Mouse (Mus musculus) lung, embryonic 16.5 days (tissue): ENCODE measurements around the gene Zfyve28. TPM values are rescaled to one million over a fixed set of nuclear protein-coding genes. Genes with fewer than 3 reads are reported as not detected.

Experiments used
- ATAC-seq: fragments of 200-750 bp; cut with Nextera tagmentation; 2 replicates; pipeline ENCODE4 v1.8.0; 2017; ENCODE audit warnings: low read depth, mild to moderate bottlenecking, moderate library complexity
- H3K27ac ChIP-seq: fragments of 300-500 bp; sonication (generic); 2 replicates; pipeline ENCODE4 v1.5.1; 2014; ENCODE audit warnings: mild to moderate bottlenecking, control low read depth, low read length
- H3K27me3 ChIP-seq: fragments of 300-500 bp; sonication (generic); 2 replicates; pipeline ENCODE4 v1.6.1; 2014; ENCODE audit warnings: low read depth, low read length, mixed read lengths; ENCODE audit not compliant: control insufficient read depth, insufficient read depth
- H3K36me3 ChIP-seq: fragments of 300-500 bp; sonication (generic); 2 replicates; pipeline ENCODE4 v1.6.1; 2014; ENCODE audit warnings: low read length; ENCODE audit not compliant: control insufficient read depth, insufficient read depth
- H3K4me1 ChIP-seq: fragments of 300-500 bp; sonication (generic); replicated peaks from 2 replicates; pipeline ENCODE4 v1.6.1; 2014; ENCODE audit warnings: low read length, mixed read lengths; ENCODE audit not compliant: control insufficient read depth, insufficient read depth
- H3K4me2 ChIP-seq: fragments of 300-500 bp; sonication (generic); 2 replicates; pipeline ENCODE4 v1.6.1; 2014; ENCODE audit warnings: low read depth, low read length, control low read depth
- H3K4me3 ChIP-seq: fragments of 300-500 bp; sonication (generic); 2 replicates; pipeline ENCODE4 v1.5.1; 2014; ENCODE audit warnings: mild to moderate bottlenecking, low read length, control low read depth
- H3K9ac ChIP-seq: fragments of 300-500 bp; sonication (generic); 2 replicates; pipeline ENCODE4 v1.6.1; 2014; ENCODE audit warnings: low read length, control low read depth
- H3K9me3 ChIP-seq: fragments of 300-500 bp; sonication (generic); 2 replicates; pipeline ENCODE4 v1.6.1; 2016; ENCODE audit warnings: low read length; ENCODE audit not compliant: control insufficient read depth
- WGBS: fragments of 180-500 bp; shearing (Covaris S2); extraction: QIAGEN DNeasy Blood & Tissue Kit; methylation state at CpG from one replicate; pipeline ENCODE4 v1.1.7; 2014; 5-methylcytosine and 5-hydroxymethylcytosine counted together
- polyA plus RNA-seq: library from polyadenylated mRNA; unstranded; fragments of >200 nt; fragmentation: Nextera tagmentation; extraction: Ambion mirVana; gene quantifications from 2 replicates; pipeline ENCODE4 v1.2.1, GENCODE M21; 2015

Gene Zfyve28
- 0.20 and 0.26 TPM in 2 replicates for polyA plus RNA-seq

- peaks cover 19% of the 10 kb centered on the region for H3K4me1 ChIP-seq
- peak within 1 kb of the TSS; percentile 85 for H3K4me2 ChIP-seq
- H3K27ac ChIP-seq, result no peak within 1 kb of the TSS
- ATAC-seq, result peak; percentile 91
- H3K36me3 ChIP-seq, result no peaks in the 10 kb centered on the region
- H3K27me3 ChIP-seq, result peaks cover 49% of the 10 kb centered on the region
- H3K9ac ChIP-seq, result peak within 1 kb of the TSS; percentile 13
- no peaks in the 10 kb centered on the region for H3K9me3 ChIP-seq
- under 1% methylated on average over 63 of the region's 83 CpGs for WGBS
- peak within 1 kb of the TSS; percentile 57 for H3K4me3 ChIP-seq
Measured at GRCm38 (mm10) chr5:34288154-34288716, at the start of gene Zfyve28, which contains the start of gene Cfap99. Gene Zfyve28, minus strand, starts transcription at chr5:34288449. Gene Cfap99, plus strand, starts transcription at chr5:34288600.

GRCm38 (mm10) chr5:34336775-34337450, 48.7 kb upstream of the Zfyve28 start:
- Histone ChIP-seq H3K4me1 (peaks cover 15% of the 10 kb centered on the region), H3K4me3 (peak overlapping the region; percentile 99), H3K27me3 (no peaks in the 10 kb centered on the region), H3K9me3 (no peaks in the 10 kb centered on the region), H3K9ac (peak overlapping the region; percentile 99), H3K36me3 (peaks cover 4% of the 10 kb centered on the region; the same call in 1 of the 2 replicates), H3K27ac (peak overlapping the region; percentile 97), H3K4me2 (peak overlapping the region; percentile 91)
- WGBS, result under 1% methylated on average over 42 of the region's 42 CpGs
- peak; percentile 62 for ATAC-seq

GRCm38 (mm10) chr5:34336097-34336774, 48.0 kb upstream of the Zfyve28 start, which contains the start of gene Rnf4:
Gene Rnf4, plus strand, starts transcription at chr5:34336289.
- H3K9me3 ChIP-seq, result no peaks in the 10 kb centered on the region
- no peaks in the 10 kb centered on the region for H3K27me3 ChIP-seq
- ATAC-seq, result peak; percentile 99
- peak within 1 kb of the TSS; percentile 97 for H3K27ac ChIP-seq
- H3K4me1 ChIP-seq, result peaks cover 13% of the 10 kb centered on the region
- H3K9ac ChIP-seq, result peak within 1 kb of the TSS; percentile 99
- peaks cover 4% of the 10 kb centered on the region; the same call in 1 of the 2 replicates for H3K36me3 ChIP-seq
- peak within 1 kb of the TSS; percentile 91 for H3K4me2 ChIP-seq
- WGBS, result under 1% methylated on average over 66 of the region's 67 CpGs
- H3K4me3 ChIP-seq, result peak within 1 kb of the TSS; percentile 99

GRCm38 (mm10) chr5:34335539-34336096, 47.4 kb upstream of the Zfyve28 start:
- 1% methylated on average over 21 of the region's 21 CpGs for WGBS
- Histone ChIP-seq H3K4me3 (peak overlapping the region; percentile 99), H3K27ac (peak overlapping the region; percentile 94), H3K36me3 (peaks cover 4% of the 10 kb centered on the region; the same call in 1 of the 2 replicates), H3K9ac (peak overlapping the region; percentile 99), H3K9me3 (no peaks in the 10 kb centered on the region), H3K4me2 (peak overlapping the region; percentile 85), H3K27me3 (no peaks in the 10 kb centered on the region), H3K4me1 (peaks cover 11% of the 10 kb centered on the region)
- peak; percentile 59 for ATAC-seq

- Histone ChIP-seq H3K4me2 (no peak overlapping the region), H3K27me3 (no peaks in the 10 kb centered on the region), H3K27ac (no peak overlapping the region), H3K4me3 (no peak overlapping the region), H3K4me1 (peaks cover 11% of the 10 kb centered on the region), H3K9me3 (no peaks in the 10 kb centered on the region), H3K9ac (no peak overlapping the region), H3K36me3 (peaks cover under 1% of the 10 kb centered on the region; the same call in 1 of the 2 replicates)
- ATAC-seq, result no peak
- 96% methylated on average over 1 of the region's 1 CpGs for WGBS
Measured at GRCm38 (mm10) chr5:34334081-34334480, 45.8 kb upstream of the Zfyve28 start.

- Histone ChIP-seq H3K4me2 (no peak overlapping the region), H3K27ac (no peak overlapping the region), H3K4me3 (no peak overlapping the region), H3K9ac (no peak overlapping the region), H3K9me3 (no peaks in the 10 kb centered on the region), H3K36me3 (no peaks in the 10 kb centered on the region), H3K27me3 (no peaks in the 10 kb centered on the region), H3K4me1 (peaks cover 7% of the 10 kb centered on the region)
- no peak for ATAC-seq
- 84% methylated on average over 2 of the region's 2 CpGs for WGBS
Measured at GRCm38 (mm10) chr5:34330136-34330535, 41.9 kb upstream of the Zfyve28 start.

GRCm38 (mm10) chr5:34326875-34327576, 38.8 kb upstream of the Zfyve28 start:
- Histone ChIP-seq H3K9ac (peak overlapping the region; percentile 68), H3K4me3 (peak overlapping the region; percentile 44), H3K9me3 (no peaks in the 10 kb centered on the region), H3K27ac (no peak overlapping the region), H3K27me3 (no peaks in the 10 kb centered on the region), H3K36me3 (no peaks in the 10 kb centered on the region), H3K4me2 (peak overlapping the region; percentile 74), H3K4me1 (peaks cover 6% of the 10 kb centered on the region)
- peak; percentile 67 for ATAC-seq
- 7% methylated on average over 31 of the region's 31 CpGs for WGBS

- H3K27ac ChIP-seq, result no peak overlapping the region
- no peaks in the 10 kb centered on the region for H3K9me3 ChIP-seq
- peak; percentile 48; the same call in 1 of the 2 replicates for ATAC-seq
- H3K4me2 ChIP-seq, result peak overlapping the region; percentile 74; the same call in 1 of the 2 replicates
- H3K36me3 ChIP-seq, result no peaks in the 10 kb centered on the region
- WGBS, result 12% methylated on average over 4 of the region's 4 CpGs
- H3K27me3 ChIP-seq, result no peaks in the 10 kb centered on the region
- peak overlapping the region; percentile 68; the same call in 1 of the 2 replicates for H3K9ac ChIP-seq
- H3K4me3 ChIP-seq, result no peak overlapping the region
- H3K4me1 ChIP-seq, result peaks cover 6% of the 10 kb centered on the region
Measured at GRCm38 (mm10) chr5:34326249-34326691, 38.0 kb upstream of the Zfyve28 start.
